Mouse (Mus musculus) spleen, adult 12 weeks (tissue): Measurements from ENCODE around the gene Ankrd12.

ENCODE experiments used
- DNase-seq: peaks from one replicate; pipeline ENCODE4 v3.0.0; 2022; ENCODE audit warnings: low spot score

The Ankrd12 gene

GRCm38 (mm10) chr17:65929319-65929978 lies 147.4 kb downstream of the Ankrd12 start:
- DNase-seq: no peak

GRCm38 (mm10) chr17:65927077-65927476 lies 149.8 kb downstream of the Ankrd12 start:
- DNase-seq: no peak

GRCm38 (mm10) chr17:65924218-65924617 lies 152.7 kb downstream of the Ankrd12 start:
- DNase-seq: no peak

- no peak for DNase-seq
These were observed 154.9 kb downstream of the Ankrd12 start for GRCm38 (mm10) chr17:65921975-65922374.

- no peak for DNase-seq
These were observed 157.7 kb downstream of the Ankrd12 start for GRCm38 (mm10) chr17:65919235-65919634.

- no peak for DNase-seq
These were observed 160.7 kb downstream of the Ankrd12 start for GRCm38 (mm10) chr17:65916135-65916668.
